Mouse (Mus musculus): ENCODE measurements at regions not wholly inside any gene's neighbourhood (a gene's known extent, or its start where the extent isn't known, plus 50 kb on each side); places are given as distances from the start of the nearest gene placed in this dataset.

DNA sequence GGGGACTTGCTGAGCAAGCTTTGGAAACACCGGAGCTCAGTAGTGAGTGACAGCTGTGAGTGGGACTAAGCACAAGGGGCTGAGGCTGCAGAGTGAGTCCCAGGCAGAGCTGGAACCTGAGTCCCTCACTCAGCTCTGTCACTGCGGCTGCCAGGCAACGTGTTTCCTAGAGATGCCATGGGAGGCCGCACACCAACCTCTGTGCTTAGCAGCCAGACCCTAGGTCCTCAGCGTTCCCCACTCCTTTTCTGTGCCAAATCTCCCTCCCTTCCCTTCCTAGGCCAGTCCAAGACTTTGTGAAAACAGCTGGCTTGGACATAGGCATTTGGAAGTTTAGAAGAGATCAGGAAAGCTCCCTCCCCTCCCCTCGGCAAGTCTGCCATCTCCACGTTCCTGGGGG, 78.9 kb downstream of the Gm26897 start:
- TF ChIP-seq POLR2AphosphoS2 (IDR thresholded peaks at IDR 0.05; ENCODE audit: low read depth, low read length) (no peak), USF1 (IDR thresholded peaks at IDR 0.05; ENCODE audit: low read depth, low read length) (no peak), CTCF (conservative IDR thresholded peaks at IDR 0.05 in 1 of 2, IDR thresholded peaks at IDR 0.05 in 1 of 2; ENCODE audit: low read depth in 2 of 2, low read length in 2 of 2) (no peak), RCOR1 (conservative IDR thresholded peaks at IDR 0.05; ENCODE audit: low read depth, low read length) (no peak), POLR2A (IDR thresholded peaks at IDR 0.05; ENCODE audit: low read depth, low read length) (no peak), MAZ (IDR thresholded peaks at IDR 0.05; ENCODE audit: low read depth, low read length) (no peak), ZNF384 (IDR thresholded peaks at IDR 0.05; ENCODE audit: low read depth, low read length) (no peak), NRF1 (IDR thresholded peaks at IDR 0.05; ENCODE audit: low read depth, low read length) (no peak), CHD2 (IDR thresholded peaks at IDR 0.05; ENCODE audit: low read length) (no peak), TCF12 (IDR thresholded peaks at IDR 0.05; ENCODE audit: low read depth, low read length) (no peak), MEF2A (IDR thresholded peaks at IDR 0.05; ENCODE audit: borderline replicate concordance, low read depth, low read length) (no peak), EP300 (IDR thresholded peaks at IDR 0.05; ENCODE audit: low read length) (no peak), HCFC1 (IDR thresholded peaks at IDR 0.05; ENCODE audit: low read depth, low read length) (no peak)

Data from CH12.LX (cell line).